Mouse (Mus musculus) heart, embryonic 12.5 days (tissue): ENCODE results near the gene Hoxd9. TPM values are rescaled to one million over a fixed set of nuclear protein-coding genes. Genes with fewer than 3 reads are reported as not detected.
A peak's percentile ranks its signal among the peaks of the same experiment; 100 is the strongest.

ENCODE experiments used
- ATAC-seq: fragments of 200-750 bp; cut with Nextera tagmentation; 2 replicates; pipeline ENCODE4 v1.8.0; 2017; ENCODE audit warnings: moderate TSS enrichment, moderate library complexity; ENCODE audit not compliant: insufficient number of reproducible peaks, low FRiP score
- H3K27ac ChIP-seq: fragments of 300-500 bp; sonication (generic); 2 replicates; pipeline ENCODE4 v1.5.1; 2016; ENCODE audit warnings: mild to moderate bottlenecking, moderate library complexity; ENCODE audit not compliant: poor library complexity, severe bottlenecking
- H3K27me3 ChIP-seq: fragments of 300-500 bp; sonication (generic); replicated peaks from 2 replicates; pipeline ENCODE4 v1.6.1; 2016; ENCODE audit warnings: mild to moderate bottlenecking, moderate library complexity
- H3K36me3 ChIP-seq: fragments of 300-500 bp; sonication (generic); 2 replicates; pipeline ENCODE4 v1.6.1; 2016; ENCODE audit warnings: mild to moderate bottlenecking, moderate library complexity
- H3K4me1 ChIP-seq: fragments of 300-500 bp; sonication (generic); replicated peaks from 2 replicates; pipeline ENCODE4 v1.6.1; 2016; ENCODE audit warnings: mild to moderate bottlenecking
- H3K4me2 ChIP-seq: fragments of 300-500 bp; sonication (generic); 2 replicates; pipeline ENCODE4 v1.6.1; 2016; ENCODE audit warnings: mild to moderate bottlenecking, moderate library complexity
- H3K4me3 ChIP-seq: fragments of 300-500 bp; sonication (generic); 2 replicates; pipeline ENCODE4 v1.5.1; 2016; ENCODE audit warnings: mild to moderate bottlenecking
- H3K9ac ChIP-seq: fragments of 300-500 bp; sonication (generic); 2 replicates; pipeline ENCODE4 v1.6.1; 2016; ENCODE audit warnings: mild to moderate bottlenecking, moderate library complexity
- H3K9me3 ChIP-seq: fragments of 300-500 bp; sonication (generic); replicated peaks from 2 replicates; pipeline ENCODE4 v1.6.1; 2016; ENCODE audit warnings: mild to moderate bottlenecking, moderate library complexity
- WGBS: fragments of 180-500 bp; shearing (Covaris S2); methylation state at CpG from one replicate; pipeline ENCODE4 v1.1.7; 2016; 5-methylcytosine and 5-hydroxymethylcytosine counted together
- polyA plus RNA-seq: library from polyadenylated mRNA; unstranded; fragments of >200 nt; fragmentation: Nextera tagmentation; extraction: Ambion mirVana; gene quantifications from 2 replicates; pipeline ENCODE4 v1.2.1, GENCODE M21; 2016

Hoxd9 gene
- polyA plus RNA-seq, 1 experiment from 2014 or later = 0.08 TPM

DNA sequence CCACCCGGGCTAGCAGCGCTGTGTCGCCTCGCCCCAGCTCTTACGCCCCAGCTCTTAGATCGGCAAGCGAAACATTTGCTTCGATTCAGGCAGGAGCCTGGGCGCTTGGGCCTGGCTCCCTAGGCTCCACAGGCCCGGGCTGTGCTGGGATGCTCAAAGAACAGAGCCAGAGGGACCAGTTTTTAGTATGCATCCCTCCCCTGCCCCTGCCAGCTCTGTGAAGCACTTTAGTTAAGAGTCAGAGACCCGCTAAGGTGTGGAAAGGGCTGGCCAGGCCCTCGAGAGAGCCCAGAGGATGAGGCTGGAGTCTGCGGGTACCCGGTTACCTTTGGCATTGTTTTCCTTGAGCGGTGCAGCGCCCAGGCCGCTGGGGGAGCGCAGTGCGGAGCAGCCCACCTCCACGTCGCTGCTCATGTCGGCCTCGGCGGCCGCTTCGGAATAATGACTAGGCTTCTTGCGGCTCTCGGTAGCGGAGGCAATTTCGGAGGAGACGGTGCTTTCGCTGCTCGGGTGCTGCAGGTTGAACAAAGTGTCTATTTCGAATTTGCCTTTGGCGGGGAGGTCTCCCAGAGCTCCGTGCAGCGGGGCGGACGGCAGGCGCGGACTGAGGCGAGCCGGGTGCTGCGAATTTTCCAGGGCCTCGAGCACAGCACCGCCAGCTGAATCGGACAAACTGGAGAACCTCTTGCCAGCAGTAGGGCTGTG is 38.7 kb upstream of the Hoxd9 start:
- H3K9ac ChIP-seq = no peak overlapping the region
- H3K9me3 ChIP-seq = no peaks in the 10 kb centered on the region
- peaks cover 89% of the 10 kb centered on the region for H3K27me3 ChIP-seq
- H3K27ac ChIP-seq = no peak overlapping the region
- H3K4me2 ChIP-seq = no peak overlapping the region
- WGBS = 1% methylated on average over 47 of the region's 47 CpGs
- ATAC-seq = no peak
- no peaks in the 10 kb centered on the region for H3K36me3 ChIP-seq
- peaks cover 26% of the 10 kb centered on the region for H3K4me1 ChIP-seq
- H3K4me3 ChIP-seq = no peak overlapping the region

DNA sequence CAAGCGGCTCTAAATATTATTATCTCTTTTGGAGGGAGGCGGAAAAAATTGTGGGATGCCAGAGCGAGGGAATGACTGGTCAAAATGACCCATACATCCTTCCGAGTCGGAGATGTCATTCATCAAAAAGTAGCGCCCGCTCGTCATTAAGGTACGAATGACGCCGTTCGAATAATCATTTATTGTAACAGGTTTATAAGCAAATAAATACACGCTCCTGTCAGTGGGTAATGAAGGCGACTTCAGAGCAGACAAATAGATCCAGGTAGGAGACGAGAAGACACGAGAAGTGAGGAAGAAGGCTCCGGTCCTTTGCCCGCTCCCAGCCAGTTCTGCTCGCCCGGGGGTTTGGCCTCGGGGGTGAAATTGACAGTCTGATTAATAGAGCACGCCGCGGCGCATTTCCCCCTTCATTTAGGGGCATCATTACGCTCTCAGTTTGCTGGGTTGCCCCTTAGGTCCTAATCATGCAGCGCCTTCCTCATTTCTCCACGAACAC is 38.0 kb upstream of the Hoxd9 start, which contains the start of gene Evx2:
Gene Evx2 (minus strand): TSS at position 51 of the 499 bp plus-strand sequence.
- Histone ChIP-seq H3K9me3 (no peaks in the 10 kb centered on the region), H3K36me3 (no peaks in the 10 kb centered on the region), H3K9ac (no peak within 1 kb of the TSS), H3K27ac (no peak within 1 kb of the TSS), H3K4me3 (no peak within 1 kb of the TSS), H3K27me3 (peaks cover 89% of the 10 kb centered on the region), H3K4me1 (peaks cover 26% of the 10 kb centered on the region), H3K4me2 (no peak within 1 kb of the TSS)
- 2% methylated on average over 28 of the region's 28 CpGs for WGBS
- no peak for ATAC-seq

DNA sequence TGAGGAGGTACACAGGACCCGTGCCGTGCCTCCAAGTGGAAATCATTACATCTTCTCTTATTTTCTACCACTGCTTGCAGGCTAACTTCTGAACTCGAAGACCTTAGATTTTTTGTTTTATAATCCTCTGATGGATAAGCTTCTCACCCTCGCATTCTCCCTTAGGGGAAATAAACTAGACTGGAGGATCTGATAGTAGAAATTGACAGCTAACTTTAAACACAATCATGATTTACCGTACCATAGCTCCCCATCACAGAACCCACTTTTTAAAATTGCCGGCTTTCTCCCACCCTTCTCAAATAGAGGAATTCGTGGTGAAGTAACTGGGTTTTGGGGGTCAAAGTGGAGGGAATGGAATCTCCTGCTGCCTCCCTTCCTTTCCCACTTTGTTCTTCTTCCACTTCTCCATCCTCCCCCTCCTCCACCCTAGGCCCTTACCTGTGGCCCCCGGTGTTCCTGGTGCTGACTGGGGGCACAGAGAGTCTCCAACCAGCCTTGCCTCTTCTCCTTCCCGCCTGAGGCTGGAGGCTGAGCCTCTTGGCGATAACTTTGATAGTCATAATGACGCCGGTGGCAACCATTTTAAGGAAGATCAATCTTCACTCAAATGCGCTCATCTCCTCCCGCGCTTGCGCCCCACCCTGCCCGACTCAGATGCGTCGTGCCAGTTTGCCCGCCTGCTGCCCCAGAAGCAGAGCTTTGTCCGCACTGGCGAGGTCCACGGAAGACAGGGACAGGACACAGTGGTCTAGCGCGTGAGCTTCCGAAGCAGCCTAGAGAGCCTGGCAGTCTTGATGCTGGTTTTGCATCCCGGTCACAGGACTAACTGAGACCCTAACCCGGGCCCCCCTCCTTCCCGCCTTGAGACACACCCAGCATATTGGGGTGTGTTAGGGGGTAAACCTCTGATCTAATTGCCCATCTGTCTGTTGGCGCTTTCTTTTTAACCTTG is 36.8 kb upstream of the Hoxd9 start:
- no peak for ATAC-seq
- WGBS = 4% methylated on average over 30 of the region's 30 CpGs
- Histone ChIP-seq H3K9ac (no peak overlapping the region), H3K4me1 (peaks cover 21% of the 10 kb centered on the region), H3K27ac (no peak overlapping the region), H3K4me2 (no peak overlapping the region), H3K9me3 (no peaks in the 10 kb centered on the region), H3K4me3 (no peak overlapping the region), H3K27me3 (peaks cover 87% of the 10 kb centered on the region), H3K36me3 (no peaks in the 10 kb centered on the region)

DNA sequence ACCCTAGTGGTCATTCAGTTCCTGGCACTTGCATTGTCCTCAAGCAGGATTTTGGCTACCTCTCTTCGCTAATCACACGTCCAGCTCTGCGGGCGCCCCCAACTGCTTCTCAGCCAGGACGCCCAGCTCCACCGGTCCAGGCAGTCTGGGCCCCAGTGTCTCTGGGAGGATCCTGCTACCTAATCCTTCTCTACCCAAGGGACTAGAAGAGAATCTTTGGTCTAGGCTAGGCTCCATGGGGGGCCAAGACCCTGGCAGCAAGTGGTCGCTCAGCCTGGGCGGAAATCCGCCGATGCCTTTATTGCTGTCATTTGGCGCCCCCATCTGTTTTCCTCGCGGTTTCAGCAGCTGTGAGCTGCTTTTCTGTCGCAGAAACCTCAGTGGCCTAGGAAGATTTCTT is 35.8 kb upstream of the Hoxd9 start:
- Histone ChIP-seq H3K27ac (no peak overlapping the region), H3K9ac (no peak overlapping the region)
- ATAC-seq = no peak

DNA sequence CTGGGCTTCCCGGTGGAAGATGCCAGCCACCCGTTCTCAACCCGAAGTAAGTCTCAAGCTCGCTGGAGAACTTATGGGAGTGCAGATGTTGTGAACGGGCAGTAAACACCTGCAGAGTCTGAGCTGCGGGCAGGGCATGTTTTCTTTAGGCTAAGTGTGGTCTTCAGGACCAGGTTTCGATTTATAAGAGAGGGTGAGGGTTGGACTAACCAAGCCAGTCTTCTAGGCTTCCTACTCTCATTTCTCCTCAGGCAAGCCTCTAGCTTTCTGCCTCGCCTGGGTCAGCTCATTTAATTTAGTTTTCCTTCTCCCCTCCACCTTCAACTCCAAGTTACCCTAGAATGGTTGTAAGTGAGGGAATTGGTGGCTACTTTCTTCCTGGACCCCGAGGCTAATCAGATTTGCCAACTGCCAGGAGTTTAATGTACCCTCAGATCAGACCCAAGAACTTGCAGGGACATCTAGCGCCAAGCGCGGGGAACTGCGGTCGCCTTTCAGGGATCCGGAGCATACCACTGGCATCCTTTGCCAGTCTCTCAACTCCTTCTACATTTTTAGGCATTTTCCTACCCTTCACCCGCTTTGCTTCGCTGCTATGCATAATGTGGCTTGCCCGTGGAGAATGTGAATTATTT is 34.1 kb upstream of the Hoxd9 start:
- 4% methylated on average over 18 of the region's 18 CpGs for WGBS
- H3K27ac ChIP-seq = no peak overlapping the region
- no peak overlapping the region for H3K4me3 ChIP-seq
- peaks cover 18% of the 10 kb centered on the region for H3K4me1 ChIP-seq
- no peak overlapping the region for H3K9ac ChIP-seq
- no peaks in the 10 kb centered on the region for H3K9me3 ChIP-seq
- no peaks in the 10 kb centered on the region for H3K36me3 ChIP-seq
- no peak for ATAC-seq
- H3K27me3 ChIP-seq = peaks cover 89% of the 10 kb centered on the region
- no peak overlapping the region for H3K4me2 ChIP-seq

More for the DNA sequence above, 35.8 kb upstream of the Hoxd9 start:
- Histone ChIP-seq H3K9me3 (no peaks in the 10 kb centered on the region), H3K4me1 (peaks cover 16% of the 10 kb centered on the region; the same call in 1 of the 2 replicates), H3K4me2 (peak overlapping the region; percentile 55), H3K4me3 (peak overlapping the region; percentile 20), H3K27me3 (peaks cover 87% of the 10 kb centered on the region), H3K36me3 (no peaks in the 10 kb centered on the region)
- WGBS = under 1% methylated on average over 14 of the region's 14 CpGs

DNA sequence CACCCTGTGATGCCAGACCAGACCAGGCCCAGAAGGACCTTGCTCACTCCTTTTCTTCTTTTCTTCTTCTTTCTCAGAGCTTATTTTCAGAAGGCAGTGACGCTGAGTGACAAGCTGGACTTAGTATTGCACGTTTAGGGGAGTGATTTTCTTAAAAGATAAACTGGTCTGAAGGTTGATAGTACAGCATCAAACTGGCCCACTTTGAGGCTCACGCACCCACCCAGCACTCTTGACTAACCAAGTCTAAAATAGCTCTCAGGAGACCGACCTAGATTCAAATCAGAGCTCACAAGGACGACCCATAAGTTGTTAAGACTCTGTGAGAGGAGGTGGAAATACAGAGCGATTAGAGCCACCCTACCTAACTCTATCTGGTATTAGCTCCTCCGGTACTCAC is 31.1 kb upstream of the Hoxd9 start:
- H3K4me2 ChIP-seq = no peak overlapping the region
- 4% methylated on average over 7 of the region's 7 CpGs for WGBS
- H3K36me3 ChIP-seq = no peaks in the 10 kb centered on the region
- peaks cover 89% of the 10 kb centered on the region for H3K27me3 ChIP-seq
- no peaks in the 10 kb centered on the region for H3K9me3 ChIP-seq
- ATAC-seq = no peak
- H3K4me1 ChIP-seq = peaks cover 16% of the 10 kb centered on the region
- H3K9ac ChIP-seq = no peak overlapping the region
- no peak overlapping the region for H3K27ac ChIP-seq
- no peak overlapping the region for H3K4me3 ChIP-seq

DNA sequence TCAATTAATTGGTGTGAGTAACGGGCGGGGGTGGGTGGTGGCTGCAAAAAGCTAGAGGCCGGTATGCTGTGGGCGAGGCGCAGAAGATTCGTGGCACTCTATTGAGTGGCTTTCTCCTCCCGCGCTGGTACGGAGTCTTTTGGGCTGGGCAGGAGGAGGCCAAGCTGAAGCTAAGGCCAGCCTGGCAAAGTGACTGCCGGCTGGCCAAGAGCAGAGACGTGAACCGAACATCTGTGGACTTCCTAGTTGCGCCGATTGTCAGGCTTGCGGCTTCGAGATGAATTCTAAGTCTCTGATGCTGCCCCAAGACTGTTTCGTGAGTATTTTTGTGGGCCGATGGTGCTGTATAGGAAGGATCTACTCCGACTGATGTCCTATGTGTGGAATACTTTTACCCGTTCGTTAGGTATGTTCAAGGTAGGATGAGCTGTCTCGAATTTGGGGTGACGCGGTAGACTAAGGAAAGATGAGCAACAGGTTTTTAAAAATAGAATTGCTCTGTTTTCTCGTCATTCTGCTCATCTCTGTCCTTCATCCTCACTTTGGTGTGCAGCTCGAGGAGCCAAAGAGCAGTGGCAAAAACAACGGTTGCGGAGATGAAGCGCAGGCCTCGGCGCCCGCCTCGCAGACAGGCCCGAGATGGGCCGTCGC is 30.2 kb upstream of the Hoxd9 start:
- no peak overlapping the region for H3K9ac ChIP-seq
- peak overlapping the region; percentile 76 for H3K4me2 ChIP-seq
- 3% methylated on average over 36 of the region's 36 CpGs for WGBS

DNA sequence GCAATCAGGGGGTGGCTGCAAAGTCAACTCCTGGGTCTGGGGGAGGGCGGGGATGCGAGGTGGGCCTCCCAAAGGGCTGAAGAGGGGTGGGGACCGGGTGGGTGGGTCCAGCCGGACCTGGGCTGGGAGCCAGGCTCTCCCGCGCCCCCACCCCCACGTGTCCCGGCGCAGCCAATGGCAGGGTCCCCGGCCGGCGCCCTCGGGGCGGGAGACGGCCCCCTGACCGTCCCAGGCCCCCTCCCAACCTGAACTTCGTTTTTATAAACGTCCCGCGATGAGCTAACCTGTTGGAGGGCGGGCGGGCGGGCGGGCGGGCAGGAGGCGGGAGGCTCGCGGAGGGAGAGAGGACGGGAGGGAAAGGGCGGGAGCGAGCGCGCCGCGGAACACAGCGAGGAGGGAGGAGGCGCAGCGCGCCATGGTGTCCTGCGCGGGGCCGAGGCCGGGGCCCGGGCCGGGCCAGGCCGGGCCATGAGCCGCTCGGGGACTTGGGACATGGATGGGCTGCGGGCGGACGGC is 29.6 kb upstream of the Hoxd9 start, which contains the start of gene Hoxd13:
Gene Hoxd13 (plus strand): TSS at position 469 of the 516 bp plus-strand sequence.
- peak; percentile 69; the same call in 1 of the 2 replicates for ATAC-seq
- Histone ChIP-seq H3K9ac (peak within 1 kb of the TSS; percentile 9; the same call in 1 of the 2 replicates), H3K36me3 (no peaks in the 10 kb centered on the region), H3K4me1 (peaks cover 19% of the 10 kb centered on the region), H3K4me3 (peak within 1 kb of the TSS; percentile 48), H3K9me3 (no peaks in the 10 kb centered on the region), H3K27ac (no peak within 1 kb of the TSS), H3K27me3 (peaks cover 90% of the 10 kb centered on the region), H3K4me2 (peak within 1 kb of the TSS; percentile 76)
- WGBS = under 1% methylated on average over 36 of the region's 51 CpGs

More for the DNA sequence above, 30.2 kb upstream of the Hoxd9 start:
- peaks cover 13% of the 10 kb centered on the region for H3K4me1 ChIP-seq
- no peaks in the 10 kb centered on the region for H3K9me3 ChIP-seq
- H3K36me3 ChIP-seq = no peaks in the 10 kb centered on the region
- H3K4me3 ChIP-seq = peak overlapping the region; percentile 48; the same call in 1 of the 2 replicates
- no peak overlapping the region for H3K27ac ChIP-seq
- ATAC-seq = no peak
- peaks cover 89% of the 10 kb centered on the region for H3K27me3 ChIP-seq

DNA sequence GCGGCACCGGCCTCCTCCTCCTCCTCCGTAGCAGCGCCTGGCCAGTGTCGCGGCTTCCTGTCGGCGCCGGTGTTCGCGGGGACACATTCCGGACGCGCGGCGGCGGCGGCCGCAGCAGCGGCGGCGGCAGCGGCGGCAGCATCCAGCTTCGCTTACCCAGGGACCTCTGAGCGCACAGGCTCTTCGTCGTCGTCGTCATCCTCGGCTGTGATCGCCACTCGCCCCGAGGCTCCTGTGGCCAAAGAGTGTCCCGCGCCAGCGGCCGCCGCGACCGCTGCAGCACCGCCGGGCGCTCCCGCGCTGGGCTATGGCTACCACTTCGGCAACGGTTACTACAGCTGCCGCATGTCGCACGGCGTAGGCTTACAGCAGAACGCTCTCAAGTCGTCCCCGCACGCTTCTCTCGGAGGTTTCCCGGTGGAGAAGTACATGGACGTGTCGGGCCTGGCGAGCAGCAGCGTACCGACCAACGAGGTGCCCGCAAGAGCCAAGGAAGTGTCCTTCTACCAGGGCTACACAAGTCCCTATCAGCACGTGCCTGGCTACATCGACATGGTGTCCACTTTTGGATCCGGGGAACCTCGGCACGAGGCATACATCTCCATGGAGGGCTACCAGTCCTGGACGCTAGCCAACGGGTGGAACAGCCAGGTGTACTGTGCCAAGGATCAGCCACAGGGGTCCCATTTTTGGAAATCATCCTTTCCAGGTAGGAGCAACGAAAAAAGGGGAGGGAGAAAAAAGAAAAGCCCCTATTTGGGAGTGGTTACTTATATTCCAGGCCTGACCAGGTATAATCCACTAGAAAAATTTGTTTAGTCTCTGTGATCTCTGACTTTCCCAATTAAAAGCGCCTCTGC is 28.9 kb upstream of the Hoxd9 start:
- H3K4me1 ChIP-seq = peaks cover 19% of the 10 kb centered on the region
- ATAC-seq = peak; percentile 22; the same call in 1 of the 2 replicates
- peak overlapping the region; percentile 76 for H3K4me2 ChIP-seq
- H3K27me3 ChIP-seq = peaks cover 90% of the 10 kb centered on the region
- no peaks in the 10 kb centered on the region for H3K36me3 ChIP-seq
- under 1% methylated on average over 68 of the region's 74 CpGs for WGBS
- H3K9me3 ChIP-seq = no peaks in the 10 kb centered on the region
- peak overlapping the region; percentile 9; the same call in 1 of the 2 replicates for H3K9ac ChIP-seq
- H3K27ac ChIP-seq = no peak overlapping the region
- peak overlapping the region; percentile 48 for H3K4me3 ChIP-seq
